Mouse (Mus musculus): Measurements from ENCODE around the gene Cyp4f17. TPM values are rescaled to one million over a fixed set of nuclear protein-coding genes. Genes with fewer than 3 reads are reported as not detected.

Cyp4f17 gene
- polyA plus RNA-seq (2012; rRNA removed) (0.34 and 0.48 TPM in 2 replicates), polyA plus RNA-seq (2014; fragmentation: Nextera tagmentation; extraction: Ambion mirVana) (0.34 and 0.36 TPM in 2 replicates)

DNA sequence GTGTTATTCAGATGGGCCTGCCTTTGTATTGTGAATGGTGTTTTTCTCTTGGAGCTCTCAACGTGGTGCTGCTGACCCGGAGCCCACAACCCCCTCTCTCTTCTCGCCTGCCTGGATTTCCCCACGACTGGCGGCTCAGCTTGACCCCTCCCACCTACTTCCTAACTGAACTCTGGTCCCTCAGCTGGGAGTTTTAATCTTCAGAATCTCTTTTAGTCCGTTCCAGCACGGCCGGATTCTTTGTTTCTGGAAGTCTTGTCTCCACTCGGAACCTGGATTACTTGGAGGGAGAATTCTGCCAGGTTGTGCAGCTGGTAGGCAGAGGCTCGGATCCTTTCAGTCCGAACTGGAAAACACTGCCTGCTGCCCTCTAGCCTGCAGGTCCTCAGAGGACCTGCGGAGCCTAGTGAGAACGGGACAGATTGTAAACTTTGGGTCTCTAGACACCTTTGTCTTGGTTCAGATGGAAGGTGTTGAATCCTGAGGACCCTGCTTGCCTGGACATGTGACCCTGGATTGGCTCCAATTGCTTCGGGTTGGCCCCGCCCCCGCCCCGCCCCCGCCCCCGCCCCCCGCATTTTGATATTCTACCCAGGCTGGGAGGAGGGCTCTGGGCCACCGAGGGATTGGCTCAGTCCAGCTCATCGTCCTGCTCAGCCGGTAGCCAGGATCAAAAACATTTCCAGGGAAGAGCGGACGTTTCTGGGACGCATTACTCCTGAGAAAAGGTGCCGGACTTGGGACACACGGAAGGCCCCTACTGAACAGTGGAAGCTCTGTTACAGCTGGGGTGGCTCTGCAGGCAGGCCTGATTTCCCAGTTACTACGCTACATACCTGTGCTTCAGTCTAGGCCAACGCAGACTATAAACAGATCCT is at the start of gene Cyp4f17:
Cyp4f17 (plus strand) TSS at position 200 of the 878 bp plus-strand sequence.
- DNase-seq (ENCODE audit: low read depth in 3 of 3, low spot score in 3 of 3) (no peak), ATAC-seq (ENCODE audit: insufficient read depth) (peak; percentile 60; the same call in 1 of the 2 replicates)
- H3K4me2 ChIP-seq (ENCODE audit: low read depth), result peak within 1 kb of the TSS; percentile 67
- peak within 1 kb of the TSS; percentile 24; the same call in 1 of the 2 replicates for H3K9ac ChIP-seq (replicated peaks)
- WGBS (ENCODE audit: insufficient replicate concordance), result 2% methylated on average over 28 of the region's 30 CpGs
- TF ChIP-seq EP300 (IDR thresholded peaks at IDR 0.05; ENCODE audit: low read depth) (no peak), CTCF (IDR thresholded peaks at IDR 0.05; ENCODE audit: low read depth) (no peak)
- H3K27ac ChIP-seq, result no peak within 1 kb of the TSS
- H3K4me1 ChIP-seq (replicated peaks; ENCODE audit: control insufficient read depth in 2 of 2, insufficient read depth in 2 of 2, low read length in 1 of 2), result peaks cover 0 to 2% of the 10 kb centered on the region in 2 experiments; a peak in 2 of 4 replicates
- no peaks in the 10 kb centered on the region for H3K36me3 ChIP-seq (replicated peaks; ENCODE audit: control insufficient read depth, insufficient read depth, low read depth)
- no peaks in the 10 kb centered on the region for H3K9me3 ChIP-seq (ENCODE audit: control insufficient read depth, low read length)
- H3K27me3 ChIP-seq (ENCODE audit: control insufficient read depth, insufficient read depth, low read length), result no peaks in the 10 kb centered on the region
- H3K4me3 ChIP-seq (ENCODE audit: insufficient read depth in 1 of 2, low read depth in 2 of 2, low read length in 2 of 2), result peak within 1 kb of the TSS; percentile 53 to 77

DNA sequence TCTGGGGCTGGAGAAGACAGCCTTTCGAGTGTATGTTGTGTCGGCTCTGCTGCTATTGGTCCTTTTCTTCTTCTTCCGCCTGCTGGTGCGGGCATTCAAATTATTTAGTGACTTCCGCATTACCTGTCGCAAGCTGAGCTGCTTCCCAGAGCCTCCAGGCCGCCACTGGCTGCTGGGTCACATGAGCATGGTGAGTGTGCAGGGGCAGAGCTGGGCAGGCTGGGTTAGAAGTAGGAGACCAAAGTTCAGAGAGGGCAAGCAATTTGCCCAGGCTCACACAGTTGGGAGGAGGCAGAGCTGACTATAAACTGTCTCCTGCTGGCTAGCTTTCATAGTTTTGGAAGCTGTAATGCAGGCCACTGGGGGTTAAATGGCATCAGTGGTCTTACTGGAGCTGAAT is 37.4 kb upstream of the Cyp4f17 start:
- H3K27me3 ChIP-seq (ENCODE audit: control insufficient read depth, insufficient read depth, low read length), result no peaks in the 10 kb centered on the region
- H3K9me3 ChIP-seq (ENCODE audit: control insufficient read depth, low read length), result no peaks in the 10 kb centered on the region
- H3K4me2 ChIP-seq (ENCODE audit: low read depth), result no peak overlapping the region
- ATAC-seq (ENCODE audit: insufficient read depth), result no peak
- H3K4me3 ChIP-seq (ENCODE audit: insufficient read depth in 1 of 2, low read depth in 2 of 2, low read length in 2 of 2), result no peak overlapping the region
- no peak for DNase-seq (ENCODE audit: low read depth in 3 of 3, low spot score in 3 of 3)
- no peak for TF ChIP-seq EP300 (IDR thresholded peaks at IDR 0.05; ENCODE audit: low read depth)
- no peak for TF ChIP-seq CTCF (IDR thresholded peaks at IDR 0.05; ENCODE audit: low read depth)
- no peak overlapping the region for H3K9ac ChIP-seq (replicated peaks)
- H3K36me3 ChIP-seq (replicated peaks; ENCODE audit: control insufficient read depth, insufficient read depth, low read depth), result no peaks in the 10 kb centered on the region
- 42% methylated on average over 7 of the region's 7 CpGs for WGBS (ENCODE audit: insufficient replicate concordance)
- no peaks in the 10 kb centered on the region for H3K4me1 ChIP-seq (replicated peaks; ENCODE audit: control insufficient read depth in 2 of 2, insufficient read depth in 2 of 2, low read length in 1 of 2)
- H3K27ac ChIP-seq, result no peak overlapping the region

DNA sequence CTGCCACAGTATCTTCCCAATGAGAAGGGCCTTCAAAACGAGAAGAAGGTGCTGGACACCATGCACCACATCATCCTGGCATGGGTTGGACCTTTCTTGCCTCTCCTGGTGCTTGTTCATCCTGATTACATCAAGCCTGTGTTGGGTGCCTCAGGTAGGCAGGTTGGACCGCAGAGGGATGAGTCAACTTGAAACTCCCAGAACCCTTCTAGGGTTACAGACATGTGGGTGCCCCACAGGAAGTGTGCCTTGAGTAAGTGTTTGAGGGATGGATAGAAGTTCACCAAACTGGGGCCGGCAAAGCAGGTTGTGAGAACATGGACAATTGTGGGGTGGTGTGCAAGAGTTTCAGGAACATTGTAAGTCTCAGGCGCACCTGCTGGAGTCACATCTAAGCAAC is 35.1 kb upstream of the Cyp4f17 start:
- no peak for ATAC-seq (ENCODE audit: insufficient read depth)
- WGBS (ENCODE audit: insufficient replicate concordance), result 57% methylated on average over 4 of the region's 4 CpGs
- no peak for TF ChIP-seq CTCF (IDR thresholded peaks at IDR 0.05; ENCODE audit: low read depth)
- no peak for TF ChIP-seq EP300 (IDR thresholded peaks at IDR 0.05; ENCODE audit: low read depth)

DNA sequence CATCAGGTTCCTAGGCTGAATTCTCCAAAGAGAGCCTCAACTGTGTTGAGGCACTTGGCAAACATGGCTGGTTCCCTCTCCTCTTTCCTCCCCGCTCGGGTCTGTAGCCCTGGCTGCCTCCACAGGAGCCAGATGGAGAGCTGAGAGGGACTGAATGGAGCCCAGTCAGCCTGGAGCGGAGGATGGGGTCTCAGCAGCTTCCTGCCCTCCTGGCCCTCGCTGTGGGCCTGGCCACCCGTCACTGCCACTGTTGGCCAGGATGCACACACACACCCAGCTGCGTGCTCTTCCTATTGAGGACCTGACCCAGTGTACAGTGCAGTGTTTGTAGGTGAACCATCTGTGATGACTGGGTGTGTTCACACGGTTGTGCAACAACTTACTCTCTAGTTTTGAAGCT is 33.7 kb upstream of the Cyp4f17 start:
- Histone ChIP-seq H3K27me3 (ENCODE audit: control insufficient read depth, insufficient read depth, low read length) (no peaks in the 10 kb centered on the region), H3K9me3 (ENCODE audit: control insufficient read depth, low read length) (no peaks in the 10 kb centered on the region), H3K4me1 (replicated peaks; ENCODE audit: control insufficient read depth in 2 of 2, insufficient read depth in 2 of 2, low read length in 1 of 2) (no peaks in the 10 kb centered on the region), H3K27ac (no peak overlapping the region), H3K9ac (replicated peaks) (no peak overlapping the region), H3K4me2 (ENCODE audit: low read depth) (no peak overlapping the region), H3K4me3 (ENCODE audit: insufficient read depth in 1 of 2, low read depth in 2 of 2, low read length in 2 of 2) (no peak overlapping the region), H3K36me3 (replicated peaks; ENCODE audit: control insufficient read depth, insufficient read depth, low read depth) (no peaks in the 10 kb centered on the region)
- no peak for DNase-seq (ENCODE audit: low read depth in 3 of 3, low spot score in 3 of 3)
- WGBS (ENCODE audit: insufficient replicate concordance), result 47% methylated on average over 7 of the region's 7 CpGs
- no peak for ATAC-seq (ENCODE audit: insufficient read depth)
- no peak for TF ChIP-seq EP300 (IDR thresholded peaks at IDR 0.05; ENCODE audit: low read depth)
- no peak for TF ChIP-seq CTCF (IDR thresholded peaks at IDR 0.05; ENCODE audit: low read depth)

More for the DNA sequence above, 35.1 kb upstream of the Cyp4f17 start:
- Histone ChIP-seq H3K36me3 (replicated peaks; ENCODE audit: control insufficient read depth, insufficient read depth, low read depth) (no peaks in the 10 kb centered on the region), H3K9ac (replicated peaks) (no peak overlapping the region), H3K9me3 (ENCODE audit: control insufficient read depth, low read length) (no peaks in the 10 kb centered on the region), H3K4me3 (ENCODE audit: insufficient read depth in 1 of 2, low read depth in 2 of 2, low read length in 2 of 2) (no peak overlapping the region), H3K4me1 (replicated peaks; ENCODE audit: control insufficient read depth in 2 of 2, insufficient read depth in 2 of 2, low read length in 1 of 2) (no peaks in the 10 kb centered on the region), H3K4me2 (ENCODE audit: low read depth) (no peak overlapping the region), H3K27ac (no peak overlapping the region), H3K27me3 (ENCODE audit: control insufficient read depth, insufficient read depth, low read length) (no peaks in the 10 kb centered on the region)
- no peak for DNase-seq (ENCODE audit: low read depth in 3 of 3, low spot score in 3 of 3)

GRCm38 (mm10) chr17:32474954-32475560 is 30.8 kb upstream of the Cyp4f17 start:
- Histone ChIP-seq H3K27me3 (ENCODE audit: control insufficient read depth, insufficient read depth, low read length) (no peaks in the 10 kb centered on the region), H3K4me2 (ENCODE audit: low read depth) (no peak overlapping the region), H3K4me3 (ENCODE audit: insufficient read depth in 1 of 2, low read depth in 2 of 2, low read length in 2 of 2) (no peak overlapping the region), H3K9ac (replicated peaks) (no peak overlapping the region), H3K4me1 (replicated peaks; ENCODE audit: control insufficient read depth in 2 of 2, insufficient read depth in 2 of 2, low read length in 1 of 2) (no peaks in the 10 kb centered on the region), H3K9me3 (ENCODE audit: control insufficient read depth, low read length) (no peaks in the 10 kb centered on the region), H3K27ac (no peak overlapping the region), H3K36me3 (replicated peaks; ENCODE audit: control insufficient read depth, insufficient read depth, low read depth) (no peaks in the 10 kb centered on the region)
- 60% methylated on average over 5 of the region's 5 CpGs for WGBS (ENCODE audit: insufficient replicate concordance)
- DNase-seq (ENCODE audit: low read depth in 3 of 3, low spot score in 3 of 3) (no peak), ATAC-seq (ENCODE audit: insufficient read depth) (no peak)
- TF ChIP-seq CTCF (IDR thresholded peaks at IDR 0.05; ENCODE audit: low read depth) (no peak), EP300 (IDR thresholded peaks at IDR 0.05; ENCODE audit: low read depth) (no peak)

Data from liver, embryonic 14.5 days (tissue).